Mouse (Mus musculus): ENCODE results near the gene Prl2c5. TPM values are rescaled to one million over a fixed set of nuclear protein-coding genes. Genes with fewer than 3 reads are reported as not detected.

Prl2c5 gene
- not detected for total RNA-seq (2023)

GRCm38 (mm10) chr13:13182415-13182814, at the start of gene Prl2c5:
Gene Prl2c5 (plus strand): TSS chr13:13182715.

Other genes with a start within 250 kb of the Prl2c5 start
- not detected for gene Prl2c2, start 177.3 kb upstream of the Prl2c5 start, total RNA-seq (2023)
- gene Gpr137b, start 211.3 kb downstream of the Prl2c5 start, total RNA-seq (2023): 4.4 TPM

Measured in CD4-positive naive resting alpha-beta T cell, adult 57 days (primary cell).